23 mouse cellular contexts compared by ENCODE assay signal in genomic region chr16:89571083-89571482, GRCm38 (mm10). TPM values are rescaled to one million over a fixed set of nuclear protein-coding genes. Genes with fewer than 3 reads are reported as not detected.
"Had no signal": no experiment of that assay in that cellular context is flagged by ENCODE, and none has a peak within 500 bp of the region (broad histone marks: within the 10 kb centered on the region; RNA-seq: fewer than 3 reads in every experiment).

TSS of gene Krtap11-1 (minus strand) at chr16:89571183.

- H3K4me3 ChIP-seq: embryonic facial prominence, embryonic 10.5 days; embryonic facial prominence, embryonic 12.5 days; embryonic facial prominence, embryonic 13.5 days; embryonic facial prominence, embryonic 15.5 days; erythroblast, embryonic 14.5 days; forebrain, embryonic 10.5 days; forebrain, embryonic 12.5 days; forebrain, embryonic 13.5 days; forebrain, embryonic 15.5 days; heart, adult 2 months; heart, embryonic 10.5 days had no signal

- DNase-seq: embryo, embryonic 11 days; forebrain, postnatal 0 days; gastrocnemius, postnatal 10 days; gastrocnemius, postnatal 14 days; gastrocnemius, postnatal 36 days had no signal

- H3K27ac ChIP-seq: embryonic facial prominence, embryonic 10.5 days; embryonic facial prominence, embryonic 12.5 days; embryonic facial prominence, embryonic 13.5 days; embryonic facial prominence, embryonic 15.5 days; forebrain, embryonic 10.5 days; forebrain, embryonic 12.5 days; forebrain, embryonic 13.5 days; forebrain, embryonic 15.5 days; heart, adult 2 months; heart, embryonic 10.5 days had no signal

RNA-seq across cellular contexts. Expression of gene Krtap11-1, which starts in this region (rescaled TPM):
- total RNA-seq: common myeloid progenitor, adult 5-6 weeks; forebrain, postnatal 0 days; gastrocnemius, adult 8-10 months; gastrocnemius, postnatal 10 days; gastrocnemius, postnatal 14 days; gastrocnemius, postnatal 25 days; gastrocnemius, postnatal 36 days; gastrocnemius, postnatal 4 days; granulocyte monocyte progenitor cell, adult 5-6 weeks; heart, adult 18-20 months; heart, adult 2 months; heart, adult 8-10 months had no signal
